Mouse (Mus musculus) retina, adult 2 months (tissue): ENCODE measurements at regions not wholly inside any gene's neighbourhood (a gene's known extent, or its start where the extent isn't known, plus 50 kb on each side); places are given as distances from the start of the nearest gene placed in this dataset.

Source experiments
- DNase-seq: peaks from one replicate; pipeline ENCODE4 v3.0.0-alpha.2; 2012; ENCODE audit warnings: low read depth, low spot score

- DNase-seq = no peak
Measured at GRCm38 (mm10) chr14:102403397-102404115, 578.9 kb downstream of the Kctd12 start.

- DNase-seq = no peak
Measured at GRCm38 (mm10) chr14:102402061-102402689, 580.3 kb downstream of the Kctd12 start.

- no peak for DNase-seq
Measured at GRCm38 (mm10) chr14:102396036-102396734, 586.3 kb downstream of the Kctd12 start.

- no peak for DNase-seq
Measured at GRCm38 (mm10) chr14:102392351-102392750, 590.1 kb downstream of the Kctd12 start.

GRCm38 (mm10) chr14:102372994-102373567, 609.4 kb downstream of the Kctd12 start:
- DNase-seq = no peak

- DNase-seq = no peak
Measured at GRCm38 (mm10) chr14:102361589-102361988, 620.8 kb downstream of the Kctd12 start.

- no peak for DNase-seq
Measured at GRCm38 (mm10) chr14:102329409-102329808, 599.7 kb downstream of the Lmo7 start.

- DNase-seq = no peak
Measured at GRCm38 (mm10) chr14:102306332-102306731, 576.6 kb downstream of the Lmo7 start.

GRCm38 (mm10) chr14:102302826-102303225, 573.1 kb downstream of the Lmo7 start:
- no peak for DNase-seq

GRCm38 (mm10) chr14:102300251-102300650, 570.5 kb downstream of the Lmo7 start:
- no peak for DNase-seq

- no peak for DNase-seq
Measured at GRCm38 (mm10) chr14:102291361-102291760, 561.6 kb downstream of the Lmo7 start.

GRCm38 (mm10) chr14:102250076-102250475, 520.3 kb downstream of the Lmo7 start:
- DNase-seq = no peak

- no peak for DNase-seq
Measured at GRCm38 (mm10) chr14:102248581-102248980, 518.8 kb downstream of the Lmo7 start.

- DNase-seq = no peak
Measured at GRCm38 (mm10) chr14:102248023-102248422, 518.3 kb downstream of the Lmo7 start.

GRCm38 (mm10) chr14:102243806-102244536, 514.2 kb downstream of the Lmo7 start:
- no peak for DNase-seq

GRCm38 (mm10) chr14:102216581-102217368, 487.0 kb downstream of the Lmo7 start:
- no peak for DNase-seq

GRCm38 (mm10) chr14:102215267-102215964, 485.7 kb downstream of the Lmo7 start:
- no peak for DNase-seq

GRCm38 (mm10) chr14:102212079-102212478, 482.3 kb downstream of the Lmo7 start:
- no peak for DNase-seq

GRCm38 (mm10) chr14:102204881-102205671, 475.3 kb downstream of the Lmo7 start:
- no peak for DNase-seq
